In the genomic region with DNA sequence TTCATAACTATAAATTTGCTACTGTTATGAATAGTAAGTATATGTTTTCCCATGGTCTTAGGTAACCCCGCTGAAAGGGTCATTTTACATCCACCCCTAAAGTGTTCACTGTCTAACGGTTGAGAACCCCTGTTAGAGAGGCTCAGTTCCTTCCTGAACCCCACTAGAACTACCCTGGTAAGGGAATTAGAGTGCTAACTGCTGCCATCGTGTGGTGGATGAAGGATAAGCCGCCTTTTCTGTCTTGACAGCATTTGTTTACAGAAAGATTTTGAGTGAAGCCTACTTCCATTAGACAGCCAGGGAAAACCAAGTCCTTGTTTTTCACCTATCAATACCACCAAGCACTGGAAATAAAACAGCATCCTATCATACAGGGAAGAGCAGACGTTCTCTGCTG, we compare ENCODE assay signal across 8 mouse cellular contexts.
A peak's percentile ranks its signal among the peaks of the same experiment; 100 is the strongest.
DNase-seq lines count a peak whose midpoint lies in the region; ATAC-seq and TF ChIP-seq lines count a peak whose summit lies in the region.

No protein-coding gene starts in this region.

- whole genome bisulfite sequencing in heart, embryonic 12.5 days, result 13% methylated on average over 5 of the region's 5 CpGs
- WGBS in midbrain, embryonic 14.5 days, result 24% methylated on average over 5 of the region's 5 CpGs
- WGBS in midbrain, embryonic 13.5 days, result 20% methylated on average over 5 of the region's 5 CpGs

- peak; percentile 21 for DNase-seq in heart, postnatal 4 days
- DNase-seq in midbrain, embryonic 14.5 days, result peak; percentile 52
- DNase-seq in brain, embryonic 14.5 days (ENCODE audit: low read depth), result peak; percentile 25
- DNase-seq in layer of hippocampus, postnatal 10 days (ENCODE audit: low spot score in 2 of 2), result peak; percentile 5 to 22
- DNase-seq in spleen, adult 12 weeks (ENCODE audit: low spot score), result no peak
- DNase-seq in urinary bladder, postnatal 36 days (ENCODE audit: low spot score in 2 of 2), result no peak

- no peaks in the 10 kb centered on the region for H3K27me3 ChIP-seq in heart, embryonic 12.5 days (replicated peaks)
- no peaks in the 10 kb centered on the region for H3K27me3 ChIP-seq in midbrain, embryonic 14.5 days (ENCODE audit: control insufficient read depth, insufficient read depth, low read length)
- H3K27me3 ChIP-seq in midbrain, embryonic 13.5 days, result no peaks in the 10 kb centered on the region

- peak; percentile 50; the same call in 1 of the 2 replicates for TF ChIP-seq CTCF in brain, embryonic 14.5 days (IDR thresholded peaks at IDR 0.05; ENCODE audit: borderline replicate concordance, extremely low read depth, insufficient read depth, insufficient read length)

- no peak overlapping the region for H3K4me3 ChIP-seq in heart, embryonic 12.5 days
- no peak overlapping the region for H3K4me3 ChIP-seq in midbrain, embryonic 14.5 days (replicated peaks; ENCODE audit: low read depth, low read length)
- no peak overlapping the region for H3K4me3 ChIP-seq in midbrain, embryonic 13.5 days (replicated peaks)

- no peaks in the 10 kb centered on the region for H3K4me1 ChIP-seq in heart, embryonic 12.5 days (replicated peaks)
- no peaks in the 10 kb centered on the region for H3K4me1 ChIP-seq in midbrain, embryonic 14.5 days (ENCODE audit: control insufficient read depth, insufficient read depth, low read length)
- H3K4me1 ChIP-seq in midbrain, embryonic 13.5 days (replicated peaks), result no peaks in the 10 kb centered on the region

- no peaks in the 10 kb centered on the region for H3K9me3 ChIP-seq in heart, embryonic 12.5 days (replicated peaks)
- no peaks in the 10 kb centered on the region for H3K9me3 ChIP-seq in midbrain, embryonic 14.5 days (ENCODE audit: control insufficient read depth, low read length)
- no peaks in the 10 kb centered on the region for H3K9me3 ChIP-seq in midbrain, embryonic 13.5 days

- no peak overlapping the region for H3K27ac ChIP-seq in heart, embryonic 12.5 days (ENCODE audit: poor library complexity, severe bottlenecking)
- H3K27ac ChIP-seq in midbrain, embryonic 14.5 days (replicated peaks; ENCODE audit: low read depth, low read length), result no peak overlapping the region
- no peak overlapping the region for H3K27ac ChIP-seq in midbrain, embryonic 13.5 days

- no peak overlapping the region for H3K4me2 ChIP-seq in heart, embryonic 12.5 days
- H3K4me2 ChIP-seq in midbrain, embryonic 14.5 days (ENCODE audit: low read length), result no peak overlapping the region
- H3K4me2 ChIP-seq in midbrain, embryonic 13.5 days (replicated peaks), result no peak overlapping the region

- H3K36me3 ChIP-seq in heart, embryonic 12.5 days, result no peaks in the 10 kb centered on the region
- H3K36me3 ChIP-seq in midbrain, embryonic 14.5 days (ENCODE audit: control insufficient read depth, insufficient read depth, low read length), result no peaks in the 10 kb centered on the region
- H3K36me3 ChIP-seq in midbrain, embryonic 13.5 days, result no peaks in the 10 kb centered on the region

- ATAC-seq in heart, embryonic 12.5 days (ENCODE audit: insufficient number of reproducible peaks, low FRiP score), result no peak
- ATAC-seq in midbrain, embryonic 14.5 days (ENCODE audit: low FRiP score, low TSS enrichment), result no peak
- no peak for ATAC-seq in midbrain, embryonic 13.5 days

- H3K9ac ChIP-seq in heart, embryonic 12.5 days, result no peak overlapping the region
- H3K9ac ChIP-seq in midbrain, embryonic 14.5 days (replicated peaks; ENCODE audit: low read length), result no peak overlapping the region
- H3K9ac ChIP-seq in midbrain, embryonic 13.5 days (replicated peaks), result no peak overlapping the region

- no peak for TF ChIP-seq POLR2A in brain, embryonic 14.5 days (IDR thresholded peaks at IDR 0.05; ENCODE audit: borderline replicate concordance, extremely low read depth, insufficient read depth, insufficient read length, poor library complexity, severe bottlenecking)

Comparison
In these comparisons a context has a peak if more than half of its experiments do, and no peak if none do; other contexts are left out.
1. DNase-seq: peak in heart, postnatal 4 days (single experiment), midbrain, embryonic 14.5 days (single experiment), brain, embryonic 14.5 days (single experiment) and layer of hippocampus, postnatal 10 days (2 of 2); none in spleen, adult 12 weeks (single experiment) and urinary bladder, postnatal 36 days (0 of 2).